Mouse (Mus musculus): ENCODE measurements at regions not wholly inside any gene's neighbourhood (a gene's known extent, or its start where the extent isn't known, plus 50 kb on each side); places are given as distances from the start of the nearest gene placed in this dataset.

- TF ChIP-seq GATA1 (IDR thresholded peaks at IDR 0.05; ENCODE audit: borderline replicate concordance, low read length) (no peak), FLI1 (IDR thresholded peaks at IDR 0.05; ENCODE audit: low read length) (no peak)
These were observed 172.0 kb upstream of the Ptger4 start for GRCm38 (mm10) chr15:5416031-5416430.

Measured in megakaryocyte, embryonic 14.5 days (primary cell).